Mouse (Mus musculus) gastrocnemius, postnatal 10 days (tissue): Measurements from ENCODE around the gene Rbm39. TPM values are rescaled to one million over a fixed set of nuclear protein-coding genes. Genes with fewer than 3 reads are reported as not detected.

Experiments used
- DNase-seq: peaks from one replicate; pipeline ENCODE4 v3.0.0; 2021; ENCODE audit warnings: mixed read lengths
- total RNA-seq, 2 experiments: library from RNA; stranded (reverse); gene quantifications; 2 replicates each; pipeline ENCODE4 v1.2.3; 2021

The Rbm39 gene
- total RNA-seq, 2 experiments from 2014 or later: 139 to 199 TPM

GRCm38 (mm10) chr2:156110627-156111357, 69.2 kb downstream of the Rbm39 start:
- no peak for DNase-seq

Other genes with a start within 250 kb of the Rbm39 start
- gene Uqcc1, start 249.9 kb downstream of the Rbm39 start, total RNA-seq: 100 to 1,000 TPM in 1 of 2 experiments, 10 to 100 TPM in 1; 92.3 to 108 TPM
- gene Gm15557, start 239.5 kb downstream of the Rbm39 start, total RNA-seq: not detected
- under 1 TPM in 1 of 2 experiments, not detected in 1; 0.14 TPM for gene Gdf5, start 234.9 kb downstream of the Rbm39 start, total RNA-seq
- gene Cep250, start 223.8 kb downstream of the Rbm39 start, total RNA-seq: 10 to 100 TPM in 1 of 2 experiments, 1 to 10 TPM in 1; 7.8 to 11.7 TPM
- under 1 TPM; 0.49 to 0.63 TPM for gene 6430550D23Rik, start 172.3 kb downstream of the Rbm39 start, total RNA-seq
- 10 to 100 TPM; 78.1 to 84.4 TPM for gene Ergic3, start 172.2 kb downstream of the Rbm39 start, total RNA-seq
- not detected for gene Fer1l4, start 127.3 kb downstream of the Rbm39 start, total RNA-seq
- gene Spag4, start 115.1 kb downstream of the Rbm39 start, total RNA-seq: under 1 TPM; 0.85 to 0.86 TPM
- 10 to 100 TPM; 14.5 to 15.1 TPM for gene Cpne1, start 68.3 kb downstream of the Rbm39 start, total RNA-seq
- gene Rbm12, start 68.3 kb downstream of the Rbm39 start, total RNA-seq: 10 to 100 TPM; 13.9 to 17.9 TPM
- gene Gm28036, start 53.1 kb downstream of the Rbm39 start, total RNA-seq: 10 to 100 TPM; 12.8 to 13.4 TPM
- 100 to 1,000 TPM; 207 to 226 TPM for gene Romo1, start 36.2 kb downstream of the Rbm39 start, total RNA-seq
- gene Nfs1, start 36.1 kb downstream of the Rbm39 start, total RNA-seq: 10 to 100 TPM; 48.4 to 55.1 TPM
- 10 to 100 TPM; 25.1 to 27.3 TPM for gene Phf20, start 16.2 kb upstream of the Rbm39 start, total RNA-seq
- gene Cnbd2, start 132.1 kb upstream of the Rbm39 start, total RNA-seq: 1 to 10 TPM; 1.5 to 1.7 TPM
- 10 to 100 TPM; 65.9 to 66.4 TPM for gene Scand1, start 132.5 kb upstream of the Rbm39 start, total RNA-seq
- 10 to 100 TPM; 16.1 to 18.9 TPM for gene Epb41l1, start 240.7 kb upstream of the Rbm39 start, total RNA-seq